ENCODE assay signal across 15 mouse cellular contexts in genomic region chr9:80344451-80345000, GRCm38 (mm10).
"Had no signal": no experiment of that assay in that cellular context is flagged by ENCODE, and none has a peak within 500 bp of the region (broad histone marks: within the 10 kb centered on the region; RNA-seq: fewer than 3 reads in every experiment).

No protein-coding gene starts in this region.

- H3K4me2 ChIP-seq: limb, embryonic 13.5 days; midbrain, embryonic 12.5 days; neural tube, embryonic 13.5 days; stomach, embryonic 15.5 days had no signal

- H3K9me3 ChIP-seq: limb, embryonic 13.5 days; midbrain, embryonic 12.5 days; neural tube, embryonic 13.5 days; stomach, embryonic 15.5 days had no signal

- H3K4me3 ChIP-seq: layer of hippocampus, adult 2 months; limb, embryonic 13.5 days; megakaryocyte, embryonic 14.5 days; midbrain, embryonic 12.5 days; neural tube, embryonic 13.5 days; stomach, embryonic 15.5 days had no signal

- H3K4me1 ChIP-seq: limb, embryonic 13.5 days; megakaryocyte, embryonic 14.5 days; midbrain, embryonic 12.5 days; neural tube, embryonic 13.5 days; stomach, embryonic 15.5 days had no signal

- DNase-seq: kidney, adult 9 months; kidney, postnatal 10 days; kidney, postnatal 4 days; left cerebral cortex, postnatal 4 days; lung, adult 18-20 months; right cerebral cortex, postnatal 14 days; thymus, adult 2 months; thymus, postnatal 25 days had no signal

- H3K27ac ChIP-seq: layer of hippocampus, adult 2 months; limb, embryonic 13.5 days; liver, embryonic 14.5 days; midbrain, embryonic 12.5 days; neural tube, embryonic 13.5 days; stomach, embryonic 15.5 days had no signal

- H3K9ac ChIP-seq: limb, embryonic 13.5 days; liver, embryonic 14.5 days; midbrain, embryonic 12.5 days; neural tube, embryonic 13.5 days; stomach, embryonic 15.5 days had no signal

- H3K36me3 ChIP-seq: limb, embryonic 13.5 days; midbrain, embryonic 12.5 days; neural tube, embryonic 13.5 days; stomach, embryonic 15.5 days had no signal

- H3K27me3 ChIP-seq: limb, embryonic 13.5 days; midbrain, embryonic 12.5 days; neural tube, embryonic 13.5 days; stomach, embryonic 15.5 days had no signal
